Mouse (Mus musculus) spleen, adult 2 months (tissue): ENCODE data around the gene Cwc22.

Experiments
- CTCF ChIP-seq: fragments of 200-500 bp; IDR thresholded peaks from 2 replicates; pipeline ENCODE4 v1.5.1; 2011; ENCODE audit warnings: mild to moderate bottlenecking, inconsistent platforms; ENCODE audit not compliant: insufficient read depth, insufficient read length, insufficient replicate concordance; ENCODE audit errors: extremely low read depth
- POLR2A ChIP-seq: fragments of 200-500 bp; IDR thresholded peaks from 2 replicates; pipeline ENCODE4 v1.6.1; 2011; ENCODE audit warnings: low read depth, low read length, inconsistent platforms

- no peak for TF ChIP-seq POLR2A
- no peak for TF ChIP-seq CTCF
Observed at GRCm38 (mm10) chr2:77961256-77961655, 15.1 kb upstream of the Cwc22 start.
